Mouse (Mus musculus) bone marrow macrophage, adult 2 months (primary cell): Measurements from ENCODE around the gene Samd1.

ENCODE experiments used
- CTCF ChIP-seq: IDR thresholded peaks from 2 replicates; pipeline ENCODE4 v1.5.1; 2012; ENCODE audit warnings: low read depth, mild to moderate bottlenecking, low read length, moderate library complexity
- POLR2A ChIP-seq: IDR thresholded peaks from 2 replicates; pipeline ENCODE4 v1.6.1; 2012; ENCODE audit warnings: mild to moderate bottlenecking, low read depth, low read length, borderline replicate concordance

GRCm38 (mm10) chr8:83980845-83981244 lies 16.6 kb upstream of the Samd1 start:
- TF ChIP-seq POLR2A (no peak), CTCF (no peak)
